Mouse (Mus musculus) neural tube, embryonic 11.5 days (tissue): Measurements from ENCODE around the gene Ugt1a9. TPM values are rescaled to one million over a fixed set of nuclear protein-coding genes. Genes with fewer than 3 reads are reported as not detected.

Experiments
- ATAC-seq: fragments of 200-750 bp; cut with Nextera tagmentation; 2 replicates; pipeline ENCODE4 v1.8.0; 2017; ENCODE audit warnings: moderate number of reproducible peaks, mild to moderate bottlenecking, moderate TSS enrichment, moderate library complexity; ENCODE audit not compliant: insufficient read depth, low FRiP score, low TSS enrichment
- DNase-seq: peaks from one replicate; pipeline ENCODE4 v3.0.0-alpha.2; 2015; ENCODE audit warnings: low spot score
- H3K27ac ChIP-seq: fragments of 300-500 bp; sonication (generic); 2 replicates; pipeline ENCODE4 v1.5.1; 2014; ENCODE audit warnings: low read depth, mild to moderate bottlenecking, low read length
- H3K27me3 ChIP-seq: fragments of 300-500 bp; sonication (generic); 2 replicates; pipeline ENCODE4 v1.6.1; 2014; ENCODE audit warnings: mild to moderate bottlenecking, low read length, mixed read lengths; ENCODE audit not compliant: control insufficient read depth, insufficient read depth
- H3K36me3 ChIP-seq: fragments of 300-500 bp; sonication (generic); 2 replicates; pipeline ENCODE4 v1.6.1; 2014; ENCODE audit warnings: mild to moderate bottlenecking, low read length, moderate library complexity, mixed read lengths; ENCODE audit not compliant: control insufficient read depth, insufficient read depth
- H3K4me1 ChIP-seq: fragments of 300-500 bp; sonication (generic); 2 replicates; pipeline ENCODE4 v1.6.1; 2014; ENCODE audit warnings: low read length, mixed read lengths; ENCODE audit not compliant: control insufficient read depth, insufficient read depth
- H3K4me2 ChIP-seq: fragments of 300-500 bp; sonication (generic); 2 replicates; pipeline ENCODE4 v1.6.1; 2014; ENCODE audit warnings: low read depth, mild to moderate bottlenecking, moderate library complexity
- H3K4me3 ChIP-seq: fragments of 300-500 bp; sonication (generic); 2 replicates; pipeline ENCODE4 v1.5.1; 2014; ENCODE audit warnings: low read depth, low read length
- H3K9ac ChIP-seq: fragments of 300-500 bp; sonication (generic); 2 replicates; pipeline ENCODE4 v1.6.1; 2014; ENCODE audit warnings: mild to moderate bottlenecking, low read length
- H3K9me3 ChIP-seq: fragments of 300-500 bp; sonication (generic); 2 replicates; pipeline ENCODE4 v1.6.1; 2016; ENCODE audit warnings: low read length; ENCODE audit not compliant: control insufficient read depth
- WGBS: fragments of 180-500 bp; shearing (Covaris S2); extraction: QIAGEN DNeasy Blood & Tissue Kit; methylation state at CpG from one replicate; pipeline ENCODE4 v1.1.7; 2014; 5-methylcytosine and 5-hydroxymethylcytosine counted together
- polyA plus RNA-seq: library from polyadenylated mRNA; unstranded; fragments of >200 nt; fragmentation: Nextera tagmentation; extraction: Ambion mirVana; gene quantifications from 2 replicates; pipeline ENCODE4 v1.2.1, GENCODE M21; 2014

Gene Ugt1a9
- polyA plus RNA-seq, 1 experiment from 2014 or later: not detected

GRCm38 (mm10) chr1:88263778-88264177 is 193.2 kb downstream of the Ugt1a9 start:
- Histone ChIP-seq H3K27me3 (no peaks in the 10 kb centered on the region), H3K9me3 (peaks cover 57% of the 10 kb centered on the region), H3K4me3 (no peak overlapping the region), H3K9ac (no peak overlapping the region), H3K4me2 (no peak overlapping the region), H3K4me1 (no peaks in the 10 kb centered on the region), H3K27ac (no peak overlapping the region), H3K36me3 (peaks cover 81% of the 10 kb centered on the region)
- WGBS: 93% methylated on average over 5 of the region's 5 CpGs
- no peak for ATAC-seq
- DNase-seq: no peak

- H3K9me3 ChIP-seq: peaks cover 55% of the 10 kb centered on the region
- WGBS: 92% methylated on average over 7 of the region's 7 CpGs
- ATAC-seq: no peak
- no peak for DNase-seq
- no peaks in the 10 kb centered on the region for H3K4me1 ChIP-seq
- H3K4me3 ChIP-seq: no peak overlapping the region
- peaks cover 87% of the 10 kb centered on the region for H3K36me3 ChIP-seq
- no peak overlapping the region for H3K27ac ChIP-seq
- no peak overlapping the region for H3K4me2 ChIP-seq
- no peak overlapping the region for H3K9ac ChIP-seq
- no peaks in the 10 kb centered on the region for H3K27me3 ChIP-seq
Observed at GRCm38 (mm10) chr1:88264237-88264868, 193.8 kb downstream of the Ugt1a9 start.

GRCm38 (mm10) chr1:88264869-88265240 is 194.3 kb downstream of the Ugt1a9 start:
- ATAC-seq (no peak), DNase-seq (no peak)
- Histone ChIP-seq H3K36me3 (peaks cover 89% of the 10 kb centered on the region), H3K9ac (no peak overlapping the region), H3K4me2 (no peak overlapping the region), H3K27ac (no peak overlapping the region), H3K27me3 (no peaks in the 10 kb centered on the region), H3K4me3 (no peak overlapping the region), H3K4me1 (no peaks in the 10 kb centered on the region), H3K9me3 (peaks cover 50% of the 10 kb centered on the region)
- 81% methylated on average over 4 of the region's 4 CpGs for WGBS

GRCm38 (mm10) chr1:88266123-88266522 is 195.5 kb downstream of the Ugt1a9 start:
- Histone ChIP-seq H3K4me1 (no peaks in the 10 kb centered on the region), H3K27ac (no peak overlapping the region), H3K36me3 (peaks cover 86% of the 10 kb centered on the region), H3K4me2 (no peak overlapping the region), H3K9me3 (peaks cover 41% of the 10 kb centered on the region), H3K27me3 (no peaks in the 10 kb centered on the region), H3K4me3 (no peak overlapping the region), H3K9ac (no peak overlapping the region)
- DNase-seq (no peak), ATAC-seq (no peak)
- WGBS: 89% methylated on average over 13 of the region's 13 CpGs

GRCm38 (mm10) chr1:88267489-88267888 is 196.9 kb downstream of the Ugt1a9 start:
- Histone ChIP-seq H3K27me3 (no peaks in the 10 kb centered on the region), H3K4me2 (no peak overlapping the region), H3K36me3 (peaks cover 84% of the 10 kb centered on the region), H3K4me3 (no peak overlapping the region), H3K9me3 (peaks cover 34% of the 10 kb centered on the region), H3K4me1 (no peaks in the 10 kb centered on the region), H3K27ac (no peak overlapping the region), H3K9ac (no peak overlapping the region)
- DNase-seq: no peak
- no peak for ATAC-seq
- WGBS: 95% methylated on average over 6 of the region's 6 CpGs

GRCm38 (mm10) chr1:88268070-88268469 is 197.5 kb downstream of the Ugt1a9 start:
- H3K4me2 ChIP-seq: no peak overlapping the region
- peaks cover 34% of the 10 kb centered on the region for H3K9me3 ChIP-seq
- no peak overlapping the region for H3K9ac ChIP-seq
- ATAC-seq (no peak), DNase-seq (no peak)
- H3K4me1 ChIP-seq: no peaks in the 10 kb centered on the region
- WGBS: 90% methylated on average over 6 of the region's 6 CpGs
- H3K36me3 ChIP-seq: peaks cover 81% of the 10 kb centered on the region
- no peak overlapping the region for H3K27ac ChIP-seq
- H3K27me3 ChIP-seq: no peaks in the 10 kb centered on the region
- H3K4me3 ChIP-seq: no peak overlapping the region

Other genes starting within 250 kb of the Ugt1a9 start
- gene Dgkd, start 217.5 kb upstream of the Ugt1a9 start, polyA plus RNA-seq: 39.7 and 40.1 TPM in 2 replicates
- 29.4 and 31.2 TPM in 2 replicates for gene Usp40, start 62.2 kb upstream of the Ugt1a9 start, polyA plus RNA-seq
- not detected in 2 replicates for gene Ugt1a10, start 15.4 kb upstream of the Ugt1a9 start, polyA plus RNA-seq
- not detected in 2 replicates for gene Ugt1a8, start 17.0 kb downstream of the Ugt1a9 start, polyA plus RNA-seq
- gene Ugt1a7c, start 24.3 kb downstream of the Ugt1a9 start, polyA plus RNA-seq: 0.54 and 0.65 TPM in 2 replicates
- not detected in 2 replicates for gene Ugt1a6b, start 32.5 kb downstream of the Ugt1a9 start, polyA plus RNA-seq
- gene Ugt1a6a, start 64.0 kb downstream of the Ugt1a9 start, polyA plus RNA-seq: 0.18 TPM in 1 of 2 replicates, not detected in the other
- gene Ugt1a5, start 95.2 kb downstream of the Ugt1a9 start, polyA plus RNA-seq: not detected in 2 replicates
- not detected in 2 replicates for gene Ugt1a2, start 129.8 kb downstream of the Ugt1a9 start, polyA plus RNA-seq
- gene Dnajb3, start 135.0 kb downstream of the Ugt1a9 start, polyA plus RNA-seq: 13.6 and 14.8 TPM in 2 replicates
- gene Ugt1a1, start 141.2 kb downstream of the Ugt1a9 start, polyA plus RNA-seq: not detected in 2 replicates
- 1.3 and 1.4 TPM in 2 replicates for gene Mroh2a, start 156.2 kb downstream of the Ugt1a9 start, polyA plus RNA-seq
- 136 and 141 TPM in 2 replicates for gene Hjurp, start 206.8 kb downstream of the Ugt1a9 start, polyA plus RNA-seq
- gene Trpm8, start 206.9 kb downstream of the Ugt1a9 start, polyA plus RNA-seq: not detected in 2 replicates